Mouse (Mus musculus) forebrain, embryonic 10.5 days (tissue): ENCODE measurements at regions not wholly inside any gene's neighbourhood (a gene's known extent, or its start where the extent isn't known, plus 50 kb on each side); places are given as distances from the start of the nearest gene placed in this dataset.
"Not testable (repeated sequence)": the region's sequence is repeated elsewhere in the genome, so short reads cannot be mapped to it uniquely, and the experiment has no call there.

ENCODE experiments used
- DNase-seq: peaks from one replicate; pipeline ENCODE4 v3.0.0-alpha.2; 2017; ENCODE audit warnings: low spot score; ENCODE audit errors: extremely low spot score
- H3K27ac ChIP-seq: fragments of 300-500 bp; sonication (generic); 2 replicates; pipeline ENCODE4 v1.5.1; 2016; ENCODE audit warnings: mild to moderate bottlenecking
- H3K27me3 ChIP-seq: fragments of 300-500 bp; sonication (generic); 2 replicates; pipeline ENCODE4 v1.6.1; 2016; ENCODE audit warnings: mild to moderate bottlenecking; ENCODE audit not compliant: poor library complexity, severe bottlenecking
- H3K36me3 ChIP-seq: fragments of 300-500 bp; sonication (generic); replicated peaks from 2 replicates; pipeline ENCODE4 v1.6.1; 2016; ENCODE audit warnings: mild to moderate bottlenecking, moderate library complexity
- H3K4me1 ChIP-seq: fragments of 300-500 bp; sonication (generic); 2 replicates; pipeline ENCODE4 v1.6.1; 2016
- H3K4me3 ChIP-seq: fragments of 300-500 bp; sonication (generic); 2 replicates; pipeline ENCODE4 v1.5.1; 2016; ENCODE audit warnings: mild to moderate bottlenecking, moderate library complexity
- H3K9me3 ChIP-seq: fragments of 300-500 bp; sonication (generic); 2 replicates; pipeline ENCODE4 v1.6.1; 2016; ENCODE audit warnings: mild to moderate bottlenecking, moderate library complexity
- WGBS: fragments of 180-500 bp; shearing (Covaris S2); methylation state at CpG from one replicate; pipeline ENCODE4 v1.1.7; 2016; 5-methylcytosine and 5-hydroxymethylcytosine counted together

DNA sequence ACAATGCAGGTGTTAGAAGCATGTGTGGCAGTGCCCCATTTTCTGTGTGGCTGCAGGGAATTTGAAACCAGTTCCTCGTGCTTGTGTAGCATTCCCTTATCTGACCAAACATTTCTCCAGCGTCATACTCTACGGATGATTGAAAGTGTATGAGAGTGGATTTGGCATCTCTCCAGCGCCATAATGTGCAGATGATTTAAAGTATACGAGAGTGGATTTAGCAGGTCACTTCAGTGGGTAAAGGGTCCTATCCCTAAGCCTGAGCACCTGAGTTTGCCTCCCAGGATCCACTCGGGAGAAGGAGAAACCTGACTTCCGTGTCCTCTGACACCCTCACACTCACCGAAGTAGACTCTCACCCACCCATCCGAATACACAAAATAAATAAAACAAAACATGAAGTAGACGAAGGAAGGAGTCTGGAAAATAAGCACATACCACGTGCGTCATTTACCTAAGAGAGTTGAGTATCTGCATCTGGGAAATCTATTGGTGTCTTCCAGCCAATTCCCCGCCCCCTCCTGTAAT lies 54.2 kb upstream of the Atxn1 start:
- DNase-seq, result no peak
- no peaks in the 10 kb centered on the region for H3K36me3 ChIP-seq
- peak overlapping the region; percentile 58; the same call in 1 of the 2 replicates for H3K27ac ChIP-seq
- peaks cover 31% of the 10 kb centered on the region for H3K4me1 ChIP-seq
- H3K4me3 ChIP-seq, result no peak overlapping the region
- no peaks in the 10 kb centered on the region for H3K9me3 ChIP-seq
- WGBS, result 82% methylated on average over 13 of the region's 13 CpGs
- H3K27me3 ChIP-seq, result no peaks in the 10 kb centered on the region

DNA sequence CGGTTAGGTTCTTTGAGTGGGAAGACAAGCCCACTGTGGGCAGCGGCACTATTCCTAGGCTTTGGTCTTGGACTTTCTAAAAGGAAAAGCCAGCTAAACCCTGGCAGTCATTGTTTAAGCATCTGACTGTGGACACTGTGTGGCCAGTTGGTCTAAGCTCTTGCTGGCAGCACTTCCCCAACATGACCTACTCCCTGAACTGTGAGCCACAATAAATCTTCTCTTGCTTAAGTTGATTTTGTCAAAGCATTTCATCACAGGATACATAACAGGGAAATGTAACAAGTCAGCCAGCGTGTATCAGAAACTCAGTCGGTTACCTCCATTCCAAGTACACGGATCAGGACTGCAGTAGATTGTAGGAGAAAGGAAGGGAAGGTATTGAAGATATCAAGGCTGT lies 52.9 kb upstream of the Atxn1 start:
- WGBS, result 94% methylated on average over 5 of the region's 5 CpGs
- DNase-seq, result no peak
- Histone ChIP-seq H3K9me3 (no peaks in the 10 kb centered on the region), H3K27me3 (no peaks in the 10 kb centered on the region), H3K27ac (no peak overlapping the region), H3K4me1 (peaks cover 18% of the 10 kb centered on the region), H3K4me3 (no peak overlapping the region), H3K36me3 (no peaks in the 10 kb centered on the region)

DNA sequence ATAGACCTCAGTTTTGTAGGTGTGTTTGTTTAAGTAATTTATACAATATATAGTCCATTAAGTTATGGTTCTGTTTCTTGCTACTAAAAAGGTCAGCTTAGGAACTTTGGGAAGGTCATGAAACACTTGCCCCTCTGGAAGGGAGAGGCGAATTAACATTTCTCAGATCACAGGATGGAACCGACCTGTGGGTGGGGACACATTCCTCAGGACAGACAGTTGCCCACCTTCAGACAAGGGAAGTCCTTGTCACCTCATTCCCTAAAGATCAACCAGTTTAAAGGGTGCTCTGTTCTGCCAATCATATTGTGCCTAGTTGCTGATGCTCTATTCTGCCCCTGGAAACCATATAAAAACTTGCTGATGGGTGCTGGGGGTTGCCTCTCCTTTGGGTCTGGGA lies 52.2 kb upstream of the Atxn1 start:
- not testable (repeated sequence) for DNase-seq, H3K9me3 ChIP-seq
- WGBS, result 74% methylated on average over 2 of the region's 2 CpGs

DNA sequence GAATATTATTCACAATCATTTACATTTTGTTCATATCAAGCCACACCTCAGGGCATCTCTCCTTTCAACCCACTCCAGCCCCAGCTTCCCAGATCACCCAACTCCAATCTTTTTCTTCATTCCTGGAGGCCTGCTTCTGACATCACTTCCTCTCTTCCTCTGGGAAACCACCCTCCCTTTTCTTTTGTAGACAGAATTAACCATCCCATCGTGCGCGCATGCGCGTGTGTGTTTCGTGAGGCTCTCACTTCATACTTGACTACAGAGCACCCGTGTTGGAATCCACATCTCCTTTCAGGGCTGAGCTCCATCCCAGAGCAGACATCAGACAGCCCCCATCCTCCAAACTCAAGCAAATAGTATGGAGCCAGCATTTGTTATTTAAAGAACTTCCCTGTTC lies 50.4 kb upstream of the Atxn1 start:
- no peak overlapping the region for H3K27ac ChIP-seq
- H3K4me1 ChIP-seq, result peaks cover 17% of the 10 kb centered on the region
- 88% methylated on average over 7 of the region's 7 CpGs for WGBS
- H3K4me3 ChIP-seq, result no peak overlapping the region
- H3K27me3 ChIP-seq, result peaks cover 13% of the 10 kb centered on the region
- no peaks in the 10 kb centered on the region for H3K36me3 ChIP-seq
- no peak for DNase-seq
- H3K9me3 ChIP-seq, result no peaks in the 10 kb centered on the region

More for the DNA sequence above, 52.2 kb upstream of the Atxn1 start:
- H3K4me1 ChIP-seq, result peaks cover 12% of the 10 kb centered on the region
- not testable (repeated sequence) for H3K4me3 ChIP-seq, H3K27ac ChIP-seq, H3K27me3 ChIP-seq, H3K36me3 ChIP-seq

DNA sequence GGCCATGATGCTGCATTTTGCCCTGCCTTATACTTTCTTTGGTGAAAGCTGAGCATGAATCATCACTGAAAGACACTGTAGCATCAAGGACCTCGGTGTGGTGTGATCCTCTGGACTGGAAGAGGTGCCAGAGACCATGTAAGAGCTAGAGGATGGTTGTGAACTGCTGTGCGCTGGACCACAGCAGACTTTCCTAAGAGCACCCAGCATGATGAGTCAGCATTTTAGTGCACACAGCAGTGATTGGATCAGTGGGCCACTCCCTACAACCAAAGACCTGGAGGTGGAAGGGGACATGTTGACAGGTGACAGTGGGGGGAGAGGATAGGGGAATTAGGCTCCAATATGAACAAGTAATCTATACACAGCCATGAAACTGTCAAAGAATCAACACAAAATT lies 49.8 kb upstream of the Atxn1 start:
- Histone ChIP-seq H3K27me3 (peaks cover 19% of the 10 kb centered on the region), H3K9me3 (no peaks in the 10 kb centered on the region), H3K36me3 (no peaks in the 10 kb centered on the region), H3K27ac (no peak overlapping the region), H3K4me3 (no peak overlapping the region), H3K4me1 (peaks cover 11% of the 10 kb centered on the region)
- 84% methylated on average over 2 of the region's 2 CpGs for WGBS
- DNase-seq, result no peak
